Mouse (Mus musculus) megakaryocyte, embryonic 14.5 days (primary cell): Measurements from ENCODE around the gene Rps15.

ENCODE experiments used
- FLI1 ChIP-seq: IDR thresholded peaks from 2 replicates; pipeline ENCODE4 v1.6.1; 2012; ENCODE audit warnings: low read length, inconsistent platforms, mixed read lengths
- GATA1 ChIP-seq: IDR thresholded peaks from 3 replicates; pipeline ENCODE4 v1.6.1; 2012; ENCODE audit warnings: mixed read lengths, low read length, inconsistent platforms, borderline replicate concordance

- TF ChIP-seq GATA1 (no peak), FLI1 (no peak)
These were observed 22.3 kb downstream of the Rps15 start for GRCm38 (mm10) chr10:80314494-80315001.
